Mouse (Mus musculus): Measurements from ENCODE around the gene Ccz1.

DNA sequence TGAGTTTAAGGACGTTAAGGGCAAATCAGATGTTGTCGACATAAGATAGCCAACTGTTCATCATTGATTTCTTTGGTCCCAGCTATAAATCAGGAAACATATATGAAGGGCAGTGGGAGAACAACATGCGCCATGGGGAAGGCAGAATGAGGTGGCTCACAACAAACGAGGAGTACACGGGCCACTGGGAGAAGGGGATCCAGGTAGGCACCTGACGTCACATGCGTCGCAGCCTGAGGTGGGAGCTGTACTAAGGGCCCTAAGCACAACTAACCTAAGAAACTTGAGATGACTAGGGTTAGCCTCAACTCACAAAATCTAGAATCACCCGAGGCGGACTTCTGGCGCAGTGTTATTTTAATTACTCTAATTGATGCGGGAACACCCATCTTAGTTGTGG, 66.3 kb downstream of the Ccz1 start:
- no peak for TF ChIP-seq MYOG (IDR thresholded peaks at IDR 0.05; ENCODE audit: control insufficient read depth in 1 of 3, insufficient read depth in 1 of 3, insufficient read length in 2 of 3, low read depth in 2 of 3)
- TF ChIP-seq TCF12 (IDR thresholded peaks at IDR 0.05; ENCODE audit: insufficient read depth, poor library complexity, severe bottlenecking), result no peak
- TF ChIP-seq CEBPB (IDR thresholded peaks at IDR 0.05; ENCODE audit: insufficient read depth, poor library complexity, severe bottlenecking), result no peak
- no peak for TF ChIP-seq POLR2AphosphoS2 (IDR thresholded peaks at IDR 0.05; ENCODE audit: insufficient read length, low read depth)
- TF ChIP-seq POLR2A (IDR thresholded peaks at IDR 0.05; ENCODE audit: insufficient read length, low read depth), result no peak
- TF ChIP-seq MAX (IDR thresholded peaks at IDR 0.05; ENCODE audit: low read depth), result no peak
- no peak for TF ChIP-seq USF1 (IDR thresholded peaks at IDR 0.05; ENCODE audit: low read depth)
- TF ChIP-seq E2F4 (IDR thresholded peaks at IDR 0.05; ENCODE audit: insufficient read depth), result no peak
- no peak for TF ChIP-seq SRF (IDR thresholded peaks at IDR 0.05; ENCODE audit: control insufficient read depth, insufficient read length, low read depth)
- TF ChIP-seq TCF3 (IDR thresholded peaks at IDR 0.05; ENCODE audit: insufficient read length, low read depth), result no peak
